ENCODE assay signal across 7 mouse cellular contexts in the genomic region with DNA sequence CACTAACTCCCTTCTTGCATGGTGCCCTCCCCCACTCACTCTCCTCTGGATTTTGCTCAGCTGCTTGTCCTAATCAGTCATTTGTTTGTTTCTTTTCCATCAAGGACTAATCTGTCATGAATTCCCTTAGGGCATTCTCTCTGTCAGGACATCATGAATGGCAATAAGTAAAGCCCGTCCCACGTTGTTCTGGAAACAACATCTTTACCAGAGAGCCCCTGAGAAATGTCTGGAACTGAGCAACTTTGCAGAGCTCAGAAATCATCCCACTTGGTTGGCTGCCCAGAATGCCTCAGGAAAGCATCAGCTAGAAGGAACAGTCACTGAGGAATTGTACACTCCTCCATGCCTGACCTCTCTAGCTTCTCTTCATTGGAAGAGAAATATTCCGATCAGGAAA. TPM values are rescaled to one million over a fixed set of nuclear protein-coding genes. Genes with fewer than 3 reads are reported as not detected.
DNase-seq lines count a peak whose midpoint lies in the region; ATAC-seq and TF ChIP-seq lines count a peak whose summit lies in the region.

No protein-coding gene starts in this region.

- peak; percentile 81 for DNase-seq in lung, embryonic 14.5 days
- DNase-seq in lung, postnatal 25 days (ENCODE audit: low spot score): no peak
- DNase-seq in lung, postnatal 36 days: peak; percentile 36
- DNase-seq in thymus, postnatal 36 days: no peak
- no peak for DNase-seq in T-cell, adult 2 months (ENCODE audit: low spot score)

- H3K4me2 ChIP-seq in lung, embryonic 14.5 days: peak overlapping the region; percentile 2; the same call in 1 of the 2 replicates
- no peak overlapping the region for H3K4me2 ChIP-seq in embryonic facial prominence, embryonic 15.5 days (replicated peaks)
- H3K4me2 ChIP-seq in heart, embryonic 11.5 days: peak overlapping the region; percentile 11; the same call in 1 of the 2 replicates

- no peaks in the 10 kb centered on the region for H3K36me3 ChIP-seq in lung, embryonic 14.5 days (ENCODE audit: insufficient read depth)
- H3K36me3 ChIP-seq in embryonic facial prominence, embryonic 15.5 days: no peaks in the 10 kb centered on the region
- H3K36me3 ChIP-seq in heart, embryonic 11.5 days (ENCODE audit: control insufficient read depth, insufficient read depth, low read length): no peaks in the 10 kb centered on the region

- ATAC-seq in lung, embryonic 14.5 days (ENCODE audit: insufficient read depth): peak; percentile 70
- peak; percentile 65 for ATAC-seq in embryonic facial prominence, embryonic 15.5 days (ENCODE audit: insufficient number of reproducible peaks, low FRiP score, low TSS enrichment, low read depth)
- ATAC-seq in heart, embryonic 11.5 days (replicated peaks; ENCODE audit: insufficient number of reproducible peaks, low FRiP score, low TSS enrichment): no peak

- H3K9me3 ChIP-seq in lung, embryonic 14.5 days (ENCODE audit: low read depth, low read length): no peaks in the 10 kb centered on the region
- no peaks in the 10 kb centered on the region for H3K9me3 ChIP-seq in embryonic facial prominence, embryonic 15.5 days (replicated peaks)
- no peaks in the 10 kb centered on the region for H3K9me3 ChIP-seq in heart, embryonic 11.5 days (replicated peaks; ENCODE audit: control insufficient read depth, low read length)

- H3K4me1 ChIP-seq in lung, embryonic 14.5 days (ENCODE audit: insufficient read depth): no peaks in the 10 kb centered on the region
- peaks cover 8% of the 10 kb centered on the region; the same call in 1 of the 2 replicates for H3K4me1 ChIP-seq in embryonic facial prominence, embryonic 15.5 days
- no peaks in the 10 kb centered on the region for H3K4me1 ChIP-seq in heart, embryonic 11.5 days (ENCODE audit: control insufficient read depth, insufficient read depth, low read length)

- no peaks in the 10 kb centered on the region for H3K27me3 ChIP-seq in lung, embryonic 14.5 days (ENCODE audit: insufficient read depth, low read length)
- no peaks in the 10 kb centered on the region for H3K27me3 ChIP-seq in embryonic facial prominence, embryonic 15.5 days
- H3K27me3 ChIP-seq in heart, embryonic 11.5 days (ENCODE audit: control insufficient read depth, insufficient read depth, low read length): no peaks in the 10 kb centered on the region

- no peak for TF ChIP-seq CTCF in lung, embryonic 14.5 days (IDR thresholded peaks at IDR 0.05; ENCODE audit: low read depth)

- no peak overlapping the region for H3K4me3 ChIP-seq in lung, embryonic 14.5 days (ENCODE audit: low read depth, low read length)
- no peak overlapping the region for H3K4me3 ChIP-seq in embryonic facial prominence, embryonic 15.5 days (replicated peaks)
- no peak overlapping the region for H3K4me3 ChIP-seq in heart, embryonic 11.5 days (ENCODE audit: low read depth, low read length)

- no peak overlapping the region for H3K9ac ChIP-seq in lung, embryonic 14.5 days
- H3K9ac ChIP-seq in embryonic facial prominence, embryonic 15.5 days: no peak overlapping the region
- H3K9ac ChIP-seq in heart, embryonic 11.5 days (ENCODE audit: low read depth, low read length): no peak overlapping the region

- H3K27ac ChIP-seq in lung, embryonic 14.5 days (ENCODE audit: low read depth): no peak overlapping the region
- peak overlapping the region; percentile 35; the same call in 1 of the 2 replicates for H3K27ac ChIP-seq in embryonic facial prominence, embryonic 15.5 days (replicated peaks)
- H3K27ac ChIP-seq in heart, embryonic 11.5 days (ENCODE audit: low read depth, low read length): no peak overlapping the region

- 23% methylated on average over 3 of the region's 3 CpGs for WGBS in lung, embryonic 14.5 days
- 7% methylated on average over 3 of the region's 3 CpGs for WGBS in embryonic facial prominence, embryonic 15.5 days
- 25% methylated on average over 3 of the region's 3 CpGs for WGBS in heart, embryonic 11.5 days (ENCODE audit: insufficient replicate concordance)

RNA-seq across cellular contexts. Expression of gene Cers6, which starts 55.4 kb away (rescaled TPM):
- polyA plus RNA-seq in lung, embryonic 14.5 days (2014; fragmentation: Nextera tagmentation; extraction: Ambion mirVana): 26.2 and 26.8 TPM in 2 replicates
- polyA plus RNA-seq in embryonic facial prominence, embryonic 15.5 days (2015; fragmentation: Nextera tagmentation; extraction: Ambion mirVana): 29.6 and 34.3 TPM in 2 replicates
- polyA plus RNA-seq in heart, embryonic 11.5 days (2014; fragmentation: Nextera tagmentation; extraction: Ambion mirVana): 31.6 and 32.8 TPM in 2 replicates

Comparison
In these comparisons a context has a peak if more than half of its experiments do, and no peak if none do; other contexts are left out.
1. DNase-seq: peak in lung, embryonic 14.5 days (single experiment) and lung, postnatal 36 days (single experiment); none in lung, postnatal 25 days (single experiment), thymus, postnatal 36 days (0 of 2) and T-cell, adult 2 months (single experiment).